Mouse (Mus musculus) midbrain, embryonic 13.5 days (tissue): ENCODE measurements around the gene Glyctk. TPM values are rescaled to one million over a fixed set of nuclear protein-coding genes. Genes with fewer than 3 reads are reported as not detected.

Source experiments
- ATAC-seq: fragments of 200-750 bp; cut with Nextera tagmentation; 2 replicates; pipeline ENCODE4 v1.8.0; 2017; ENCODE audit warnings: mild to moderate bottlenecking, moderate TSS enrichment, moderate library complexity
- H3K27ac ChIP-seq: fragments of 300-500 bp; sonication (generic); 2 replicates; pipeline ENCODE4 v1.5.1; 2015; ENCODE audit warnings: inconsistent platforms, mild to moderate bottlenecking, moderate library complexity
- H3K27me3 ChIP-seq: fragments of 300-500 bp; sonication (generic); 2 replicates; pipeline ENCODE4 v1.6.1; 2015; ENCODE audit warnings: mild to moderate bottlenecking, inconsistent platforms
- H3K36me3 ChIP-seq: fragments of 300-500 bp; sonication (generic); 2 replicates; pipeline ENCODE4 v1.6.1; 2015; ENCODE audit warnings: mild to moderate bottlenecking, inconsistent platforms
- H3K4me1 ChIP-seq: fragments of 300-500 bp; sonication (generic); replicated peaks from 2 replicates; pipeline ENCODE4 v1.6.1; 2015; ENCODE audit warnings: inconsistent platforms
- H3K4me2 ChIP-seq: fragments of 300-500 bp; sonication (generic); replicated peaks from 2 replicates; pipeline ENCODE4 v1.6.1; 2015; ENCODE audit warnings: moderate library complexity, mild to moderate bottlenecking, inconsistent platforms
- H3K4me3 ChIP-seq: fragments of 300-500 bp; sonication (generic); replicated peaks from 2 replicates; pipeline ENCODE4 v1.5.1; 2015; ENCODE audit warnings: mild to moderate bottlenecking, inconsistent platforms
- H3K9ac ChIP-seq: fragments of 300-500 bp; sonication (generic); replicated peaks from 2 replicates; pipeline ENCODE4 v1.6.1; 2015; ENCODE audit warnings: mild to moderate bottlenecking, inconsistent platforms
- H3K9me3 ChIP-seq: fragments of 300-500 bp; sonication (generic); 2 replicates; pipeline ENCODE4 v1.6.1; 2016; ENCODE audit warnings: mild to moderate bottlenecking, inconsistent platforms
- WGBS: fragments of 180-500 bp; shearing (Covaris S2); methylation state at CpG from one replicate; pipeline ENCODE4 v1.1.7; 2015; 5-methylcytosine and 5-hydroxymethylcytosine counted together
- polyA plus RNA-seq: library from polyadenylated mRNA; unstranded; fragments of >200 nt; fragmentation: Nextera tagmentation; extraction: Ambion mirVana; gene quantifications from 2 replicates; pipeline ENCODE4 v1.2.1, GENCODE M21; 2015

The Glyctk gene
- polyA plus RNA-seq, 1 experiment from 2014 or later = 10.1 TPM

DNA sequence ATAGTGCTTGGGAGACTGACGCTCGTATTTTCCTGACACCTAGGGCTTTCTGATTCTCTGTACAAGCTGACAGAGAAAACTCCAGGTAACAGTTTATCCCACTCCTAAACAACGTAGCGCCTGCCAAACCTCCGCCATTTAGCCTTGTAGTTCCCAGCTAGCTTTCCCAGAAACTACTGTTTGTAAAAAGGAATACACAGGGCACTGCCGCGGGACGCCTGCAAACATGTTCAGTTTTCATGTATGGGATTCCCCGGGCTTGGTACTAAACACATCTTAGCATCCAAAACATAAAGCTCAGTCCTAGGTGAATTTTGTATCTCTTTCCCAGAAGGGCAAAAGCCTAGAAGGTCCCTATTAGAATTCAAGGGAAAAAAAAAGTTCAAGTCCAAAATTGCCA lies 1.3 kb upstream of the Glyctk start:
- Histone ChIP-seq H3K27me3 (no peaks in the 10 kb centered on the region), H3K4me1 (peaks cover 52% of the 10 kb centered on the region), H3K9ac (no peak overlapping the region), H3K4me3 (no peak overlapping the region), H3K27ac (peak overlapping the region; percentile 39; the same call in 1 of the 2 replicates), H3K36me3 (peaks cover 9% of the 10 kb centered on the region), H3K4me2 (peak overlapping the region; percentile 71), H3K9me3 (no peaks in the 10 kb centered on the region)
- ATAC-seq = no peak
- 83% methylated on average over 9 of the region's 9 CpGs for WGBS

DNA sequence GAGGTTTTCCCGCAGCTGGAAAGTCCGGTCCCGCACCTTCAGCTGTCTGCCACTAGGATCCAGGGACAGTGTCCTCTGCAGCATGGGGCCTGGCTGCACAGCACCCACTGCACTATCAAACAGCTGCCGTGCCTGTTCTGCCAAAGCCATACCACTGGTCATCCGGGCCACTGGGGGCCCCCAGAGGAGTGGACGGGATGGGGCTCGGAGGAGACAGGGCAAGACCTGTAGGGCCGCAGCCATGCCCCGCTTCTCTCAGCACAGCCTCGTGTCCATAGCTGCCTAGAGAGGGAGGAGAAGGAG lies 364 bp downstream of the Glyctk start:
- H3K27ac ChIP-seq = peak overlapping the region; percentile 14; the same call in 1 of the 2 replicates

DNA sequence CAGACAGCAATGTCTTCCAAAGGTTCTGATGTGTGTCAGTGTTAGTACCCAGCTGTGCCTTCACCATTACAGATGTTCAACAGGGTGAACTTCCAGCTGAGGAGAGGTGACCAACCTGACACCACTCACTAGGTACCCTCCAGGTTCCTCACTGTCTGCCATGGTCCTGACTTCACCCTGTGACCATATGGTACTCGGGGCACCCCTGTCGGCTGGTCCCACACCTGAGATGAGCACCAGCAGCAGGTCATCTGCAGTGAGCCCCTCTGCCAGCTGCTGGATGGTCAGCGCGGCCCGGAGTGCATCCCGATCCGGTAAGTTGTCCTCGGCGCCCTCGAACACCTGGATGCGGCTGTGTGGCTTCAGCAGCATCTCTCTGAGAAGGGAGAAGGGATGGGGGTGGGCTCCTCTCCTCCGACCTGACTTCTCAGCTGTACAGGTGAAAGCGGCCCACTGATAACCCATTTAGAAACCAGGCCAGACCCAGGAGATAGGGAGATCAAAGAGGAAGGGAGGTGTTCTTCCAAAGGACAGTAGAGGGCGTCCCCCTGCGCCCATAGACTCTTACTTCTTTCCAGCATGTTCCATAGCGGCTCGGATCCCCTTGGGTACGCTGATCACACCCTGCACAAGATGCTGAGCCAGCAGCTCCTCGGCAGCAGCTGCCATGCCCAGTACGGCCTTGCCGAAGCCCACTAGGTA lies 866 bp downstream of the Glyctk start:
- peak; percentile 14; the same call in 1 of the 2 replicates for ATAC-seq
- 81% methylated on average over 21 of the region's 21 CpGs for WGBS

More for the DNA sequence above, 364 bp downstream of the Glyctk start:
- Histone ChIP-seq H3K4me3 (no peak overlapping the region), H3K36me3 (peaks cover 26% of the 10 kb centered on the region), H3K27me3 (no peaks in the 10 kb centered on the region), H3K9ac (peak overlapping the region; percentile 32; the same call in 1 of the 2 replicates), H3K4me2 (no peak overlapping the region), H3K4me1 (peaks cover 55% of the 10 kb centered on the region), H3K9me3 (no peaks in the 10 kb centered on the region)
- WGBS = 81% methylated on average over 10 of the region's 10 CpGs
- no peak for ATAC-seq

DNA sequence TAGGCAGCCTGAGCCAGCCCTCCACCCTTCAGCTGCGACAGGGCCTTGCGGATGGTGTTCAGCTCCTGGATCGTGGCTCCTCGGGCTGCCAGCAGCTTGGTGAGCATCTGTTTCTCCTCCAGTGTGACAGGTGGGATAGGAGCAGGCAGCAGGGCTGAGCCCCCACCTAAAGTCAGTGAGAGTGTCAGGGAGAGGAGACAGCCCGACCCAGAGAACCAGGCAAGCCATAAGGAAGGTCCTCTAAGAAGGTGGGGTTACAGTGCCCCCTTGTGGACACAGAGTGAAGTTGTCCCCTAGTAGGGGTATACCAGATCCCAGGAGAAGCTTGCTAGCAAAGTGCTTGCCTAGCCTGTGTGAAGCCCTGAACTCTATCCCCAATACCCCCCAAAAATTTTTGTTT lies 1.5 kb downstream of the Glyctk start:
- no peak overlapping the region for H3K4me3 ChIP-seq
- H3K4me1 ChIP-seq = peaks cover 63% of the 10 kb centered on the region
- peak; percentile 57 for ATAC-seq
- H3K4me2 ChIP-seq = no peak overlapping the region
- H3K27ac ChIP-seq = peak overlapping the region; percentile 65
- no peaks in the 10 kb centered on the region for H3K27me3 ChIP-seq
- H3K9ac ChIP-seq = 0 out of 2 replicates have a peak overlapping the region, but pooled peaks have one; percentile 26
- no peaks in the 10 kb centered on the region for H3K9me3 ChIP-seq
- H3K36me3 ChIP-seq = peaks cover 35% of the 10 kb centered on the region
- 42% methylated on average over 5 of the region's 5 CpGs for WGBS

More for the DNA sequence above, 866 bp downstream of the Glyctk start:
- Histone ChIP-seq H3K27me3 (no peaks in the 10 kb centered on the region), H3K9ac (peak overlapping the region; percentile 32; the same call in 1 of the 2 replicates), H3K4me2 (no peak overlapping the region), H3K4me3 (no peak overlapping the region), H3K36me3 (peaks cover 31% of the 10 kb centered on the region), H3K27ac (peak overlapping the region; percentile 65), H3K4me1 (peaks cover 58% of the 10 kb centered on the region), H3K9me3 (no peaks in the 10 kb centered on the region)

DNA sequence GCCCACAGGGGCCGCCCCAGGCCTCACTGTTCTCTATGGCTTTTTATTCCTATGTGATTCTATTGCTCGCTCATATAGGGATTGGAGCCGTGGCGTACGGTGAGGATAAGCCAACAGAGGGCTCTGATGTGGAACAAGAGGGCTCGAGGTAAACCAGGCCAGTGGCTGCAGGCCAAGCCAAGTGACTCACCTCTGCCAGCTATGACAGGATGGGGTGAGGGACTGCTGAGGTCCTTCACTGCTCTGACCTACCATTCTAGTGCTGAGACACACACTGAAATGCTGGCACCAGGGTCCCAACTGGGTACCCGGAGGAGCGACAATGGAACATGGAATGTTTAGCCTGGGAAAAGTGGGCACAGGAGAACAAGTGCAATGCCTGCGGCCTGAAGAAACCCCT lies 3.8 kb downstream of the Glyctk start:
- peaks cover 46% of the 10 kb centered on the region for H3K36me3 ChIP-seq
- peaks cover 74% of the 10 kb centered on the region for H3K4me1 ChIP-seq
- no peaks in the 10 kb centered on the region for H3K27me3 ChIP-seq
- H3K4me3 ChIP-seq = no peak overlapping the region
- 90% methylated on average over 9 of the region's 9 CpGs for WGBS
- H3K4me2 ChIP-seq = no peak overlapping the region
- no peaks in the 10 kb centered on the region for H3K9me3 ChIP-seq
- H3K9ac ChIP-seq = 0 out of 2 replicates have a peak overlapping the region, but pooled peaks have one; percentile 12
- ATAC-seq = no peak
- peak overlapping the region; percentile 65 for H3K27ac ChIP-seq

DNA sequence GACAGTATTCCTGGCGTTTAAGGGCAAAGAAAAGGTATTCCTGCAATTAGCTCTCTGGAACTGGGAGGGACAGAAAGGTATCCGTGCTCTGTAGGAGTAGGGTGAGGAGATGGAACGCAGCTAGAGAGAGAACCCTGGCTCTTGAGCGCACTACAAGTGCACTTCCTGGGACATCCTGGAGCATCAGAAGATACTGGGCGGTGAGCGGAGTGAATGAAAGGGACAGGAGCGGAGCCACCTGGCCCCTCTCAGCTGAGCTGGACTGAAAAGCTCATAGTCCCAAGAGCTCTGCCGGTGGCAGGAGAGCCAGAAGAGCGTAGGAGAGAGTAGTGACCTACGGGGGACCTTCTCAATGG lies 8.6 kb downstream of the Glyctk start:
- WGBS = 10% methylated on average over 10 of the region's 10 CpGs

DNA sequence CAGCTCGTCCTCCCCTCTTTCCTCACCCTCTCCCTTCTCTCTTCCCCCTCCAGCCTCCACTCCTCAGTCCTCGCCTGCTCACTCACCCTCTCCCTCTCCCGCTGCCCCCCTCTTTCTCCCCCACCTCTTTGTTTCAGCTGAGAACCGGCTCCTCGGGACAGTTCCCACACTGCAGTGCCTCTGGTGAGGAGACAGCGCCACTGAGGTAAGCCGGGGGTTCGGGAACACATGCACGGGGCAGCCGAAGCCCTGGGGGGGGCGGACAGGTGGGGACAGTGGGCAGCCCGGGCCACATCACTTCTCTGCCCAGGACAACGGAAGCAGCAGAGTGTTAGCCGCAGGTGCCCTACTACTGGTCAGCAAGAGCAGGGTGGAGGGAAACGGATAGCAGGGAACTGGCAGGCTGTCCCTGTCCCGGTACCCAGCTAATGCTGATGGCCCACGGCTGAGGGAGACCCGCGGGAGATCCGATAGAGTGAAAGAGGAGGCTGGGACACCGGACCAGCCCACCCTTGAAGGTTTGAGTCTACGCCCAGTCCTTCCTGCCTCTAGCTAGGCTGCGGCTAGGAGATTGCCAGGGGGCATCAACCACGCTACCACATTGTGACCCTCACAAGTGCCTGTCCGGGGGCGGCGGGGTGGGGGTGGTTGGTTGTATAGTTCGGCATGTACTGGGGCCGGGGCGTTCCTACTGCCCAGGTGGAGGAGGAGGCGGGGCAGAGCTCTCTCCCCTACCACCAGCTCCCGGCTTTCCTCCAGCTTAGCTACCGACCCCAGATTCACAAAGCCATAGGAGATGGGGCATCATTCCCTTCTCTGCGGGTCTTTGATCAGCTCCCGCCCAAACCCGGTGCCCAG lies 9.2 kb downstream of the Glyctk start:
- Histone ChIP-seq H3K27me3 (no peaks in the 10 kb centered on the region), H3K36me3 (peaks cover 32% of the 10 kb centered on the region), H3K27ac (peak overlapping the region; percentile 98), H3K4me1 (peaks cover 43% of the 10 kb centered on the region), H3K9ac (peak overlapping the region; percentile 97), H3K4me2 (peak overlapping the region; percentile 96), H3K9me3 (no peaks in the 10 kb centered on the region), H3K4me3 (peak overlapping the region; percentile 71)
- 1% methylated on average over 36 of the region's 36 CpGs for WGBS
- ATAC-seq = peak; percentile 88

More for the DNA sequence above, 8.6 kb downstream of the Glyctk start:
- Histone ChIP-seq H3K4me3 (peak overlapping the region; percentile 71), H3K9me3 (no peaks in the 10 kb centered on the region), H3K9ac (peak overlapping the region; percentile 97), H3K36me3 (peaks cover 38% of the 10 kb centered on the region), H3K27ac (peak overlapping the region; percentile 98), H3K4me2 (peak overlapping the region; percentile 96), H3K27me3 (no peaks in the 10 kb centered on the region), H3K4me1 (peaks cover 47% of the 10 kb centered on the region)
- ATAC-seq = 0 out of 2 replicates have a peak, but pooled peaks have one; percentile 4

DNA sequence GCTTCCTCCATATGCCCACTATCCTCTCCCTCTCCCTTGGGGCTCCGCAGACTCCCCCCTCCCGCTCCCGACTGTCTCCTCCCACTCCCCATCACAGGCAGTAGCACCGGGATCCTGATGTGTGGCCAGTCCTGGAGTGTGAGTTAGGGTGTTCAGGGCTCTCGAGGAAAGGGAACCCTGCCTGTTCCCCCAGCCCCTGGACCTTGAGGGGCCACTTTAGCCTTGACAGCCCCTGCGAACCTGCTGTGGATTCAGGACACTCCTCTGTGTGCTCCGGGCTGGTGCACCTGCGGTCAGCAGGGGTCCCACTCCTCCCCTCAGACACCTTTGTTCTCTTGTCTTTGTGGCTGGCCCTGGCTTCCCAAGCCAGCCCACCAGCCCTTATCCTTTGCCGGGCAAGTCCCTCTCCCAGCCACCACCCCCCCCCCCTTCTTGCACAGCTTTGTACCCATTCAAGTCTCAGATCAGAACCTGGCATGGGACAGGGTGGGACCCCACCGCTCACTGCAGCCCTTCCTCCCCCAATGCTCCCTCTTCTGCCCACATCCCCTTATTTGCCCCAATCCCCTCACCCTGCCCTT lies 10.0 kb downstream of the Glyctk start:
- peak overlapping the region; percentile 97 for H3K9ac ChIP-seq
- peak overlapping the region; percentile 98 for H3K27ac ChIP-seq
- peak overlapping the region; percentile 71 for H3K4me3 ChIP-seq
- peak; percentile 81 for ATAC-seq
- peaks cover 24% of the 10 kb centered on the region for H3K36me3 ChIP-seq
- H3K4me2 ChIP-seq = peak overlapping the region; percentile 96
- H3K9me3 ChIP-seq = no peaks in the 10 kb centered on the region
- WGBS = 1% methylated on average over 10 of the region's 10 CpGs
- H3K27me3 ChIP-seq = no peaks in the 10 kb centered on the region
- peaks cover 43% of the 10 kb centered on the region for H3K4me1 ChIP-seq

DNA sequence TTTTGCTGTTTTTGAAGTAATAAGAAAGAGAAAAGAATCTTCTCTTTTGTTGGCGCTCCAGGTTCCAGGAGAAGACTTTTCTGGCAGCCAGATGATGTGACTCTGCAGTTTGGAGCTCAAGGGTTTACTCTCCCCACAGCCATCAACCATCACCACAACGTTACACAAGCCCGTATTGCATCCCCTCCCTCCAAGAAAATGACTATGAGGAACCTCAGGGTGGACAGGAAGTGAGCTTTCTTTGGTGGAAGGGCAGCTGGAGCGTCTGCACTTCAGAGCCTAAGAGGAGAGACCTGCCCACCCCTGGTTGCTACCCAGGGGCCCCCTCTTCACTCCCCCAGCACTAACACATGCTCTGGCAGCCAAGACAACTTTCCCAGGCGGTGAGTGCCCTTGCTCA lies 10.7 kb downstream of the Glyctk start:
- Histone ChIP-seq H3K4me3 (peak overlapping the region; percentile 71), H3K36me3 (peaks cover 18% of the 10 kb centered on the region), H3K9me3 (no peaks in the 10 kb centered on the region), H3K9ac (peak overlapping the region; percentile 97), H3K27ac (peak overlapping the region; percentile 98), H3K4me2 (peak overlapping the region; percentile 96), H3K4me1 (peaks cover 41% of the 10 kb centered on the region), H3K27me3 (no peaks in the 10 kb centered on the region)
- WGBS = 35% methylated on average over 5 of the region's 5 CpGs
- no peak for ATAC-seq

DNA sequence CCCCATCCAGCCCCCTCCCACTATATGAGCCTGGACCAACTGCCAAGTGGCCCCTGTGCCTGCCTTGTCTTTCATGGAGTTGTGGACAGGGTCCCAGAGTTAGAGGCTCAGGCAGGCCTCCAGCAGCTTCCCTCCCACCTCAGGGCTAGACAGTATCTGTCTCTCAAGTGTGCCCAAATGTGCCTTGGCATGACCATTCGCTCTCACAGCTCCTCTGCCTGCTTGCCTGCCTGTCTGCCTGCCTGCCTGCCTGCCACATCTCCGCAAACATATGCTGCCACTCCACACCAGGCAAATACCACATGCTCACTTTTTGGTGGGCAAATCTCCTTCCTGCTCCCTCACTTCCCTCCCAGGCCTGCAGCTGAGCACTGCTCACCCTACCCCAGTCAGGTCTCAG lies 12.4 kb downstream of the Glyctk start:
- ATAC-seq = no peak
- Histone ChIP-seq H3K36me3 (peaks cover 5% of the 10 kb centered on the region; the same call in 1 of the 2 replicates), H3K27me3 (no peaks in the 10 kb centered on the region), H3K4me1 (peaks cover 36% of the 10 kb centered on the region), H3K9me3 (no peaks in the 10 kb centered on the region), H3K27ac (no peak overlapping the region), H3K9ac (no peak overlapping the region), H3K4me2 (no peak overlapping the region), H3K4me3 (no peak overlapping the region)
- 85% methylated on average over 2 of the region's 2 CpGs for WGBS

DNA sequence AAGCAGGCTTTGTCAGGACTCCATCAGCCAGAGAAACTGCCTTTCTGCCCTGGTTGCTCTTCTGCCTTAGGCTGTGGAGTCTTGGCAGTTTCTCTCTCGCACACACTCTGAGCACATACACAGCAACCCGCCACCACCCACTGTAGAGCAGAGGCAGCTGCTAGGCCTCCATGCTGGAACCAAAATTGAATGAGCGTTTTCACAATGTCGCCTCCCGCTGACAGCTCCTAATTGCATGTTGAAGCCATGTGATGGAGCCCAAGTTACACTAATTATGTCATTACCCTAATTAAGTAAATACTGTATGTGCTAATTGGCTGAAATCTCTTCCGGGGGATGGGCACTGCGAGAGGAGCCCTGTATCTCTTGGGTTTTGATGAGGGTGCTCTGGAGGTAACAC lies 13.8 kb downstream of the Glyctk start:
- 83% methylated on average over 7 of the region's 7 CpGs for WGBS
- Histone ChIP-seq H3K4me1 (peaks cover 37% of the 10 kb centered on the region), H3K4me3 (no peak overlapping the region), H3K9ac (no peak overlapping the region), H3K27me3 (no peaks in the 10 kb centered on the region), H3K27ac (no peak overlapping the region), H3K9me3 (no peaks in the 10 kb centered on the region), H3K4me2 (no peak overlapping the region), H3K36me3 (no peaks in the 10 kb centered on the region)
- ATAC-seq = no peak

DNA sequence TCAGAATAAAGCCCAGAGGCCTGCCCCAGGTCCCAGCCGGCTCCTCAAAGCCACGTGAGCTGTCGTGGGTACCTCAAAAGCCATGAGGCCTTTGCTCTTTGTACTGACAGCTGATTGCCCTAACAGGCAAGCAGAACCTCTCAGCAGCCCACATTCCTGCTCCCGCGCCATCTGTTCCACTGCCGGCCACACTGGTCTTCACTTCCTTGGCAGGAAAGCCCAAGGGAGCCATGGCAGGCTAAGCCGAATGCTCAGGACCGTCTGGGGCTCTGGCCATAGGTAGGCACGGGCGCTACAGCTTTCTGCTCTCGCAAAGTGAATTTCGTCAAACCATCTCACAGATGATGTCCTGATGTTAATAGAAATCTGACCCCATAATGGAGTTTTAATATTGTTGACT lies 16.0 kb downstream of the Glyctk start:
- 0 out of 2 replicates have a peak, but pooled peaks have one; percentile 18 for ATAC-seq
- H3K9me3 ChIP-seq = no peaks in the 10 kb centered on the region
- H3K27ac ChIP-seq = peak overlapping the region; percentile 10
- H3K4me2 ChIP-seq = no peak overlapping the region
- no peaks in the 10 kb centered on the region for H3K27me3 ChIP-seq
- no peaks in the 10 kb centered on the region for H3K36me3 ChIP-seq
- H3K4me1 ChIP-seq = peaks cover 27% of the 10 kb centered on the region
- H3K4me3 ChIP-seq = no peak overlapping the region
- H3K9ac ChIP-seq = no peak overlapping the region
- 61% methylated on average over 12 of the region's 12 CpGs for WGBS
